Mouse (Mus musculus) activated CD4-positive, CD25-positive, alpha-beta regulatory T cell, adult 4 months (primary cell): ENCODE measurements around the gene Mapk12. TPM values are rescaled to one million over a fixed set of nuclear protein-coding genes. Genes with fewer than 3 reads are reported as not detected.

ENCODE experiments used
- ATAC-seq: one replicate; pipeline ENCODE4 v1.8.0; 2017
- polyA plus RNA-seq, 2 experiments: library from polyadenylated mRNA; unstranded; fragments of 100-300 nt; shearing (Covaris generic); gene quantifications; one replicate each; pipeline ENCODE4 v1.2.1; 2017

Gene Mapk12
- polyA plus RNA-seq, 2 experiments from 2014 or later = 1.1 to 2.1 TPM

GRCm38 (mm10) chr15:89090662-89091061 lies 49.8 kb downstream of the Mapk12 start:
- ATAC-seq = no peak

GRCm38 (mm10) chr15:89089248-89090051 lies 51.1 kb downstream of the Mapk12 start:
- ATAC-seq = no peak

- ATAC-seq = peak; percentile 95
Observed at GRCm38 (mm10) chr15:89088607-89089247, 51.8 kb downstream of the Mapk12 start, which contains the start of gene Selenoo. TSS of gene Selenoo (plus strand) at chr15:89089084.

- no peak for ATAC-seq
Observed at GRCm38 (mm10) chr15:89084826-89085225, 55.7 kb downstream of the Mapk12 start.

- no peak for ATAC-seq
Observed at GRCm38 (mm10) chr15:89083906-89084305, 56.6 kb downstream of the Mapk12 start.

Other genes with a start within 250 kb of the Mapk12 start
- gene Ttll8, start 186.3 kb downstream of the Mapk12 start, polyA plus RNA-seq = not detected
- not detected for gene Mlc1, start 161.7 kb downstream of the Mapk12 start, polyA plus RNA-seq
- gene Mov10l1, start 157.8 kb downstream of the Mapk12 start, polyA plus RNA-seq = not detected
- gene Panx2, start 81.0 kb downstream of the Mapk12 start, polyA plus RNA-seq = not detected
- 10 to 100 TPM; 29.5 to 33.9 TPM for gene Trabd, start 65.6 kb downstream of the Mapk12 start, polyA plus RNA-seq
- 1 to 10 TPM; 8.8 to 9.1 TPM for gene Selenoo, start 51.6 kb downstream of the Mapk12 start, polyA plus RNA-seq
- gene Tubgcp6, start 17.6 kb downstream of the Mapk12 start, polyA plus RNA-seq = 10 to 100 TPM; 12.6 to 13.2 TPM
- gene Hdac10, start 12.0 kb downstream of the Mapk12 start, polyA plus RNA-seq = 10 to 100 TPM; 14.3 to 16.1 TPM
- 10 to 100 TPM; 21.2 to 22.5 TPM for gene Mapk11, start 8.9 kb upstream of the Mapk12 start, polyA plus RNA-seq
- 1 to 10 TPM; 1.0 to 2.1 TPM for gene Plxnb2, start 40.1 kb upstream of the Mapk12 start, polyA plus RNA-seq
- gene Dennd6b, start 55.8 kb upstream of the Mapk12 start, polyA plus RNA-seq = 1 to 10 TPM; 7.7 to 8.4 TPM
- 10 to 100 TPM; 20.8 to 25.1 TPM for gene Ppp6r2, start 70.8 kb upstream of the Mapk12 start, polyA plus RNA-seq
- gene Sbf1, start 174.6 kb upstream of the Mapk12 start, polyA plus RNA-seq = 100 to 1,000 TPM in 1 of 2 experiments, 10 to 100 TPM in 1; 80.4 to 102 TPM
- gene Adm2, start 182.0 kb upstream of the Mapk12 start, polyA plus RNA-seq = not detected
- not detected for gene Miox, start 193.7 kb upstream of the Mapk12 start, polyA plus RNA-seq
- gene Lmf2, start 215.0 kb upstream of the Mapk12 start, polyA plus RNA-seq = 10 to 100 TPM; 20.8 to 38.6 TPM
- 100 to 1,000 TPM; 141 to 171 TPM for gene Ncaph2, start 215.0 kb upstream of the Mapk12 start, polyA plus RNA-seq
- gene Sco2, start 233.1 kb upstream of the Mapk12 start, polyA plus RNA-seq = 1 to 10 TPM; 2.1 to 4.9 TPM
- gene Tymp, start 236.3 kb upstream of the Mapk12 start, polyA plus RNA-seq = under 1 TPM; 0.61 to 0.74 TPM
- gene Odf3b, start 238.6 kb upstream of the Mapk12 start, polyA plus RNA-seq = 1 to 10 TPM; 1.2 to 1.9 TPM
- under 1 TPM in 1 of 2 experiments, not detected in 1; 0.23 TPM for gene Klhdc7b, start 244.2 kb upstream of the Mapk12 start, polyA plus RNA-seq